Mouse (Mus musculus): ENCODE data around the gene Tor1aip2.

The Tor1aip2 gene

DNA sequence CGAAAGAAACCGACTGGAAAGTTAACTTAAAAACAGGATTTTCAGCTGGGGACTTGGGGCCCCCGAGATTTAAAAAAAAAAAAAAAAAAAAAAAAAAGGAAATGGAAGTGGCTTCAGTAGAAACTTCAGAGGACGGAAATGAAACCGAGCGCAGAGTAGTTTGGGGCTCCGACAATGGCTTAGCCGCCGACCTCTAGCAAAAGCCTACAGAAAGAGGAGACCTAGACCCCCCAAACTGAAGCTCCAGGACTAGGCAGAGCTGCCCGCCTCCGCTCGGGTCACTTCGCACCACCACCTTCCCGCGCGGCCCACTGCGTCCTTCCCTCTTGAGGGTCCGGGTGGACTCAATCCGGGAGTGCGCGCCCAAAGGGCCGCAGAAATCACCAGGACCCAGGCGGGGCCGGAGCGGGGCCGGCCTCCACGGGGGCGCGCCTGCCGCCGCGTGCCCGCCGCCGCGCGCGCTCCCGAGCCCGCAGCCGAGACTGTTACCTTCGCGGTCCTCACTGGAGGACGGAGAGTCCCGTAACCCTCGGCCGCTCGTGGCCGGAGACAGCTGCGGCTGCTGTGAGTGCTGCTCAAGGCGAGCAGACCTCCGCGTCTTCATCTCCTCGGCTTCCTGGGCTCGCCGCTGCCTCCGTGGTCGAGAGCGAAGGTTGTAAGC lies at the start of gene Tor1aip2:
Tor1aip2 (plus strand) TSS at position 135 of the 661 bp plus-strand sequence.
- in situ Hi-C loops (cut with MboI, MseI): loop anchor here (25.0 kb wide), 1 partner anchor 473 kb away; the partner anchor contains the start of gene Acbd6

GRCm38 (mm10) chr1:155987625-155988024 lies 47.6 kb upstream of the Tor1aip2 start:
- in situ Hi-C loops (cut with MboI, MseI): no loop called here

DNA sequence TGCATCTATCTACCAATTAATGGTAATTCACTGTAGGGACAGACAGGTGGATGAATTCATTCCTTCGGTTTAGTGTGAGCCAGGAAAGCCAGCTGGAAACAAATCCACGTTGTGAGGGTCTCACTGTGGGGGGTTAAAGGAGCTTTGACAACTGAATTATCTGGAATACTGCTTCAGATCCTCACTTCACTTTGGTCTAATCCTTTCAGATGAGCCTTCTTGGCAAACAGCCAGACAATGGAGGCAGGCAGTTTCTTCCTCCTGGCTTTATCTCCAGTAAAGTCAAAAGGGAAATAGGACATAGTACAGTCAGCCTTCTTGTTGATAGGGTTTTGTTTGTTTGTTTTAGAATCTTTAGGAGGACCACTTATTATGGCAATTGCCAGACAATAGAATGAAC lies 45.8 kb upstream of the Tor1aip2 start:
- in situ Hi-C loops (cut with MboI, MseI): no loop called here

DNA sequence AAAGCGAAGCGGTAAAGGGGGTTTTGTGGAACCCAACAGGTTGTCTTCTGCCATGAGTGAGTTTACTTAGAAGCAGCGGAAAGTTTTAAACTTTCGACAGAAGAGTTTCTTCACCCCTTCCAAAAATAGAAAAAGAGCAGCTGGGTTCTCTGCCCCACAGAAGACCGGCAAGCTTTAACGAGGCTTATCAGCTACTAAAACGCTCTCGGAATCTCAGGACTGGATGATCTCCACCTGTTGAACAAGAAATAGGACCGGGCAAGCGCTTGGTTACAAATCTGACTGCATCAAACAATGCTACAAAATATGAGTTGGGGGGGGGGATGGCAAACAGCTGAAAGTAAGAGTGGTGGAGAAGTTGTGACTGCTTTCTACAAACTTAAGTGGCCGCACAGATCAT lies 44.8 kb upstream of the Tor1aip2 start:
- in situ Hi-C loops (cut with MboI, MseI): no loop called here

- in situ Hi-C loops (cut with MboI, MseI): no loop called here
Observed at GRCm38 (mm10) chr1:155994524-155994923, 40.7 kb upstream of the Tor1aip2 start.

GRCm38 (mm10) chr1:155995612-155996011 lies 39.6 kb upstream of the Tor1aip2 start:
- in situ Hi-C loops (cut with MboI, MseI): no loop called here

DNA sequence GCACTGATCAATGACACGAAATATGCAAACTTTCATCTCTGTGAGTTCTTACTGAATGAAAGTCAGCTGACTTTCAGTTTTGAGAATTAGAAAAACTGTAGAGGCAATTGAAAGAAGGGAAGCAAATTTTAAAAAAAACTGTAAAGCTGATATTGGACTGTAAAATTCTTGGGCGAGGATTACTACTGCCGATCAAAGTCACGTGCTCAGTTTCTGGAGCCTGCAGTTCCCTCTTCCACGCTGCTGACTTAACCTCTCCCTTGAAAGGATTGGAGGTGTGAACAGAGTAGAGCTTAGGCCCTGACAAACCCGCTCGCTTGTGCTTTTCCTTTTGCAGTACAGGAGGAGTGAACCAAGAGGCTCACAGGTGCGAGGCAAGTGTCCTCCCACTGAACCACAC lies 32.8 kb upstream of the Tor1aip2 start:
- in situ Hi-C loops (cut with MboI, MseI): no loop called here

DNA sequence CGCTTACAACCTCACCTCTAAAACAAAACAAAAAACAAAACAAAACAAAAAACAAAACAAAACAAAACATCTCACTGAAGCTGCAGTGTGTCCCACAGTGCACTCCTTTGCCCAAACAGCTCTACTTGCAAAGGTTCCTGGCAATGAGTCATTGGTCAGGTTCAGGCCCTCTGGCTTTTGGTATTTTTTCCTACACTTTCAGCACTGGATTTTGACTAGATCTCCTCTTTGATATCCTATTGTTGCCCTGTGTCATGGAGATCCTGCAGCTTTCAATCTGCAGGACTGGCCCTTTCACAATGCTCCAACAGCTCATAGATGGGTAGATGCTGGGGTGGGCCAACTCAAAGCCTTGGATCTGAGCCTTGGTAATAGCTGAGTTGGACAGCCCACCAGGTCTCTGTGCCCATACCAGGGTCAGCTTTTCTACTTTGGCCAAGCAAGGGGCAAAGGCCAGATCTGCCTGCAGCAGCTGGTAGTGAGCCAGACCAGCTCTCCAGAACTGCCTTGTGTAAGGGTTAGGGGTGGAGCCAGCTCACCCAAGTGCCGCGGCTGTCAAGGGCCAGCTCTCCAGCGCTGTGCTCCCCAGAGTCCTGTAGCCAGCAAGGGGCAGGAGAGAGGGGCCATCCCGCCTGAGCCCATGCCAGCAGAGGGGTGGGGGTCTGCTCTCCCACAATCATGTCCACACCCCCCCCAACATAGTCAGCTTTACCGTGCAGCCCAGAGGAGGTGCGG lies 31.8 kb upstream of the Tor1aip2 start:
- in situ Hi-C loops (cut with MboI, MseI): no loop called here

GRCm38 (mm10) chr1:156005906-156006305 lies 29.3 kb upstream of the Tor1aip2 start:
- in situ Hi-C loops (cut with MboI, MseI): no loop called here

GRCm38 (mm10) chr1:156009003-156009402 lies 26.2 kb upstream of the Tor1aip2 start:
- in situ Hi-C loops (cut with MboI, MseI): no loop called here

GRCm38 (mm10) chr1:156019800-156020199 lies 15.4 kb upstream of the Tor1aip2 start:
- in situ Hi-C loops (cut with MboI, MseI): no loop called here

- in situ Hi-C loops (cut with MboI, MseI): no loop called here
Observed at GRCm38 (mm10) chr1:156020402-156020801, 14.8 kb upstream of the Tor1aip2 start.

GRCm38 (mm10) chr1:156024831-156025503 lies 10.2 kb upstream of the Tor1aip2 start:
- in situ Hi-C loops (cut with MboI, MseI): loop anchor here (25.0 kb wide), 1 partner anchor 463 kb away; the partner anchor contains the start of gene Acbd6

DNA sequence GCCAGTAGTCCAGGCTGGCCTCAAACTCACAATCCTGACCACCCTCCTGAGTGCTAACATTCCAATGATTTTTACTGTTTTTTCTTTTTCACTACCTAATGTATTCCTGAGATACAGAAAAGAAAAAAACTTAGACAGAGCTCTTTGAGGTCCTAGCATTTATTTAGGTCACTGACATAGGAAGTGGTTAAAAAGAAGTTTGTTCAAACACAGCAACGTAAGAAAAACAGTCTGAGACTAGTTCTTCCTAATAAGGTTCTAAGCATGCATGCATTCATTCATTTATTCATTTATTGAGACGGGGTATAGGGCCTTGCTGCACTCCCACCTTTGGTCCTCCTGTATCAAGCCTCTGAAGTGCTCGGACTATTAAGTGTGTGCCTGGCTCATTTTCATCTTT lies 7.4 kb upstream of the Tor1aip2 start:
- in situ Hi-C loops (cut with MboI, MseI): loop anchor here (25.0 kb wide), 1 partner anchor 466 kb away; the partner anchor contains the start of gene Acbd6

- in situ Hi-C loops (cut with MboI, MseI): loop anchor here (25.0 kb wide), 1 partner anchor 466 kb away; the partner anchor contains the start of gene Acbd6
Observed at GRCm38 (mm10) chr1:156028340-156028975, 6.7 kb upstream of the Tor1aip2 start.

GRCm38 (mm10) chr1:156033921-156034320 lies 1.3 kb upstream of the Tor1aip2 start:
- in situ Hi-C loops (cut with MboI, MseI): loop anchor here (25.0 kb wide), 1 partner anchor 472 kb away; the partner anchor contains the start of gene Acbd6

DNA sequence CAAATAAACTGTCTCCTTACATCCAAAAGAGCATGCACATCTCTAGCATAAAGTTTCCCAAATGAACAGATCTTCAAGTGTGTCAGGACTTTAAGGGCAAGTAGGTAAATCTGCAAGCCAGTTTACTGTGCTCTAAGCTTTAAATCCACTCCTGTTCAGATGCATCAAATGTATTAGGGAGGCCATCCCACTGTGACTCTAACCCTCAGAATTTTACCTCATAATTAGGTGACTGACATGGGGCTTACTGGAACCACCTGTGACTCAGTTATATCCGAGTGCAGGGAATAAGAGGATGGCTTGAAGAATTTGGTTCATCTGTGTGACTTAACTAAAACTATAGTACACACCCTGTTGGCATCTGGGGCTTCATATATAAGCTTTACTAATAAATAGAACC lies 542 bp upstream of the Tor1aip2 start:
- in situ Hi-C loops (cut with MboI, MseI): loop anchor here (25.0 kb wide), 1 partner anchor 472 kb away; the partner anchor contains the start of gene Acbd6

GRCm38 (mm10) chr1:156035930-156036737 lies 931 bp downstream of the Tor1aip2 start, which contains the start of gene Tor1aip1:
Tor1aip1 (minus strand) TSS chr1:156036480.
- in situ Hi-C loops (cut with MboI, MseI): loop anchor here (25.0 kb wide), 1 partner anchor 474 kb away; the partner anchor contains the start of gene Acbd6

- in situ Hi-C loops (cut with MboI, MseI): loop anchor here (25.0 kb wide), 1 partner anchor 475 kb away; the partner anchor contains the start of gene Acbd6
Observed at GRCm38 (mm10) chr1:156037144-156037583, 2.0 kb downstream of the Tor1aip2 start.

- in situ Hi-C loops (cut with MboI, MseI): loop anchor here (25.0 kb wide), 1 partner anchor 478 kb away; the partner anchor contains the start of gene Acbd6
Observed at GRCm38 (mm10) chr1:156039989-156040388, 4.8 kb downstream of the Tor1aip2 start.

Data from T-helper 2 cell (primary cell).